Mouse (Mus musculus): ENCODE measurements at regions not wholly inside any gene's neighbourhood (a gene's known extent, or its start where the extent isn't known, plus 50 kb on each side); places are given as distances from the start of the nearest gene placed in this dataset.
"Not testable (repeated sequence)": the region's sequence is repeated elsewhere in the genome, so short reads cannot be mapped to it uniquely, and the experiment has no call there.

DNA sequence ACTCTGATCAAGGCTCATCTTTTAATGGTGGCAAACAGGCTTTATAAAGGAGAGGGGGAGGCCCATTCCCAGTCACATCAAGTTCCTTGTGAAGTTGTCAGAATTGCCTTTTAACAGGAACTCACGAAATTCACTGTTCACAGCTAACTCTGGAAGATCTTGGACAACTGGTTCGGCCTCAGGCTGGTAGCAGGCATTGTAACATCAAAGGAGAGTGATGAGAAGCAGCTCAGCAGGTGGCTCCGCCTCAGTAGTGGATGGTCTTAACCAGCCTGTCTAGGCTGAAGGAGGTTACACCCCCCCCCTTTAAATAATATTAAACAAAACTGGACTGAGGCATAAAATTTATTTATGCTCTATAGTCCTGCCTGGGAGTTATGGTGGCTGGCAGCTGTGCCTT is 113.0 kb upstream of the Tac1 start:
- H3K9me3 ChIP-seq (ENCODE audit: control insufficient read depth, low read length): no peaks in the 10 kb centered on the region
- H3K27me3 ChIP-seq (ENCODE audit: control insufficient read depth, insufficient read depth, low read length): no peaks in the 10 kb centered on the region
- no peak for DNase-seq (ENCODE audit: low spot score)
- H3K4me3 ChIP-seq (ENCODE audit: low read depth, low read length): no peak overlapping the region
- H3K27ac ChIP-seq (ENCODE audit: low read depth, low read length): no peak overlapping the region
- H3K36me3 ChIP-seq (ENCODE audit: control insufficient read depth, insufficient read depth, low read length): no peaks in the 10 kb centered on the region
- no peak overlapping the region for H3K9ac ChIP-seq (ENCODE audit: low read length)
- no peak for ATAC-seq (ENCODE audit: insufficient read depth, low FRiP score, low TSS enrichment)
- H3K4me1 ChIP-seq (ENCODE audit: control insufficient read depth, insufficient read depth, low read length): no peaks in the 10 kb centered on the region
- 37% methylated on average over 3 of the region's 3 CpGs for WGBS
- no peak overlapping the region for H3K4me2 ChIP-seq (ENCODE audit: low read depth)

DNA sequence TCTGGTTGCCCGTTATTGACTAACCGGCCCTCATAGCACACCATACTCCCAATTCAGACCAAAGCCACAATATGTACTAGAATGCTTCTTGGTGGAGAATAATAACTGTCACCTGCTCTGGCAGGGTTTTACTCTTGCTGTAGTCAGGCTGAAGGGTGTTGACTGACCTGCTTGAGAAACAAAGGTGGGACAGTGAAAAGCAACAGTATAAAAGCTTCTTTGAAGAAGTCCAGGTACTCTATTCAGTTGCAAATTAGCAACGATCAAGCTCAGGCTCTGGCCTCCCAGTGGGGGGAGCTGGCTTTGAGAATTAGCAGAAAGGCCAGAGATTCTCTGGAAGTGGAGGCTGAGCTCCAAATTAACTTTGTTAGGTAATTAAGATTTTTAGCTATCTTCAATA is 112.4 kb upstream of the Tac1 start:
- not testable (repeated sequence) for H3K4me1 ChIP-seq (ENCODE audit: control insufficient read depth, insufficient read depth, low read length); H3K4me3 ChIP-seq (ENCODE audit: low read depth, low read length); H3K27ac ChIP-seq (ENCODE audit: low read depth, low read length); H3K4me2 ChIP-seq (ENCODE audit: low read depth); H3K27me3 ChIP-seq (ENCODE audit: control insufficient read depth, insufficient read depth, low read length); H3K9me3 ChIP-seq (ENCODE audit: control insufficient read depth, low read length); ATAC-seq (ENCODE audit: insufficient read depth, low FRiP score, low TSS enrichment); DNase-seq (ENCODE audit: low spot score); H3K9ac ChIP-seq (ENCODE audit: low read length); H3K36me3 ChIP-seq (ENCODE audit: control insufficient read depth, insufficient read depth, low read length)
- WGBS: 61% methylated on average over 3 of the region's 3 CpGs

DNA sequence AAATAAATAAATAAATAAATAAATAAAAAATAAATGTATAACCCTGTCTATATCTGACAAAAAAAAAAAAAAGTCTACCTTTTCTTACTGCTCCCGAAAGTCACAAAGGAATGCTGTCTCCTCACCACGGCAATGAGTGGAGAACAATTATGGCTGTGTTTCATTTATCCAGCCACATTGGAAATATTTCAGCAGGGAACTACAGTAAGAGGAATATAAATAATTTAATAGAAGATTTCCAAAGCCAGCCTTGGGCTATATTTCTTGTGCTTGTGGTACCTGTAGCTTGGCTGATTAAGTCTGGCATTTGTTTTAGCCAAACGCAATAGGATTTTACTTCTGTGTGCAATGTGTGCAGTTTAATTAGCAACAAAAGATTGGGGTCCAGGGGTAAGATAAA is 98.8 kb upstream of the Tac1 start:
- ATAC-seq (ENCODE audit: insufficient read depth, low FRiP score, low TSS enrichment): no peak; the same call in 1 of the 2 replicates
- no peaks in the 10 kb centered on the region for H3K36me3 ChIP-seq (ENCODE audit: control insufficient read depth, insufficient read depth, low read length)
- WGBS: 95% methylated on average over 3 of the region's 3 CpGs
- no peak overlapping the region for H3K9ac ChIP-seq (ENCODE audit: low read length)
- H3K4me3 ChIP-seq (ENCODE audit: low read depth, low read length): no peak overlapping the region
- H3K27ac ChIP-seq (ENCODE audit: low read depth, low read length): no peak overlapping the region
- no peak for DNase-seq (ENCODE audit: low spot score)
- no peaks in the 10 kb centered on the region for H3K27me3 ChIP-seq (ENCODE audit: control insufficient read depth, insufficient read depth, low read length)
- no peaks in the 10 kb centered on the region for H3K4me1 ChIP-seq (ENCODE audit: control insufficient read depth, insufficient read depth, low read length)
- H3K9me3 ChIP-seq (ENCODE audit: control insufficient read depth, low read length): no peaks in the 10 kb centered on the region
- H3K4me2 ChIP-seq (ENCODE audit: low read depth): no peak overlapping the region

DNA sequence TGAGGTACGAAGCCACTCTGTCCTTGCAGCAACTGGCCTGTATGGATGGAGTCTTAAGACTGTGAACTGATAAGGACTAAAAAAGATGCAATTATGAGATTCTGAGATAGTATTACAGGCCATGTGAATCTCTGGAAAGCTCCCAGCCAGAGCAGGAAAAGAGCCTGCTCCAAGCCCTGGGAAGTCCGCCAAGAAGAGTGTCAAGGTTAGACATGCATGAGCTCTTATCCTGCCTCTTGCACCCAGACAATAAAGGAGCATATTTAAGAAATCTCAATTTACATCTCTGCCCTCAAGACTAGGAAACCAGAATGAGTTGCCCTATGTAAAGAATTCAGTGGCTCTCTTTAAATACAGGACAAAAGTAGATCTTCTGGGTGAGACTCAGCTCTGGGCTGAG is 90.8 kb upstream of the Tac1 start:
- no peak overlapping the region for H3K9ac ChIP-seq (ENCODE audit: low read length)
- H3K27me3 ChIP-seq (ENCODE audit: control insufficient read depth, insufficient read depth, low read length): no peaks in the 10 kb centered on the region
- no peak for ATAC-seq (ENCODE audit: insufficient read depth, low FRiP score, low TSS enrichment)
- H3K36me3 ChIP-seq (ENCODE audit: control insufficient read depth, insufficient read depth, low read length): no peaks in the 10 kb centered on the region
- H3K4me3 ChIP-seq (ENCODE audit: low read depth, low read length): no peak overlapping the region
- no peaks in the 10 kb centered on the region for H3K4me1 ChIP-seq (ENCODE audit: control insufficient read depth, insufficient read depth, low read length)
- no peak overlapping the region for H3K4me2 ChIP-seq (ENCODE audit: low read depth)
- no peak overlapping the region for H3K27ac ChIP-seq (ENCODE audit: low read depth, low read length)
- H3K9me3 ChIP-seq (ENCODE audit: control insufficient read depth, low read length): no peaks in the 10 kb centered on the region
- DNase-seq (ENCODE audit: low spot score): no peak
- WGBS: 94% methylated on average over 2 of the region's 2 CpGs

DNA sequence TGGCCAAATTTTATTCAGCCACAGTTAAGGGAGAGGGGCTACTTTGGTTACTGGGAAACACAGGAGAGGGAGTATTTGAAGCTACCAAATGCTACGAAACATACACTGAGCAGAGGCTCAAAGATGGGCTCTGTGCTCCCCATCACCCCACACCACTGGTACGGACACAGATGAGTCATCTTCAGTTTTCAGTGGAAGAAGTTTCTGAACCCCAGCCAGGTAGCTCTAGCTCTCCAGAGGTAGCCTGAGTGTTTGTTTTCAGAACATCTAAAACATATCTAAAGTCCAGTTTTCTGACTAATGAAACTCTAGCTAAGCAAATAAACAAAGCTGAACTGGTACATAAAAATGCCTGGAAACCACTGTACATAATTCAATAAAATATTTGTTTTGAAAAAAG is 90.3 kb upstream of the Tac1 start:
- ATAC-seq (ENCODE audit: insufficient read depth, low FRiP score, low TSS enrichment) (no peak), DNase-seq (ENCODE audit: low spot score) (no peak)
- WGBS: 90% methylated on average over 2 of the region's 2 CpGs

DNA sequence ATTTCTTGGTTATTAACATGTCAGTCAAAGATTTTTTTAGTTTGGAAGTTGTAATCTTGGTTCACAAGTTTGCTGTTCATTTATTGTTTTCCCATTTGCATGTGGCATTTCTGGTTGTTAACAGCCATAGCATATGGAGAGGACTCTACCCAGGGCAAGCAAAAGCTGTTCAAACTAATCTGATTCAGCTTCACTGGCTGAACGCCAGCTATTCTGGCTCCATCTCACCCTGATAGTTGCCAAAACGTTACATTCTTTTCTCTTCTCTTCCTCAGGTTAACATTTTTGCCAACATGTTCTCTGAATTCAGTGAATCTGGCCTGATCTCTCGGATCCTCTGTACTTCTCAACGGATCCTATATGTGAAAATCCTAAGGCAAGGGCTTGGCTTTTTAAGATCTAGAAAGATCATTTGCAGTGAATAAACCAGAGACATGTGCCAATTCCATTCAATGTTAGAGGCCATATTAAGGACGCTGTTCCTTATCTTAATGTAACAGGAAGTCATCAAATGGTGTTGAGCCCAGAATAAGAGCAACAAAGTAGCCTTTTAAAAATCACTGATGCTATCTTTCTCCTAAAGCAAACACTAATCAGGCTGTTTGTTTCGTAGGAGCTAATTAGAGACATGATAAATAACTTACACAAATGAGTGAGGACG is 82.2 kb upstream of the Tac1 start:
- Histone ChIP-seq H3K4me1 (ENCODE audit: control insufficient read depth, insufficient read depth, low read length) (no peaks in the 10 kb centered on the region), H3K36me3 (ENCODE audit: control insufficient read depth, insufficient read depth, low read length) (no peaks in the 10 kb centered on the region), H3K4me3 (ENCODE audit: low read depth, low read length) (no peak overlapping the region), H3K9ac (ENCODE audit: low read length) (no peak overlapping the region), H3K4me2 (ENCODE audit: low read depth) (no peak overlapping the region), H3K9me3 (ENCODE audit: control insufficient read depth, low read length) (no peaks in the 10 kb centered on the region), H3K27me3 (ENCODE audit: control insufficient read depth, insufficient read depth, low read length) (no peaks in the 10 kb centered on the region), H3K27ac (ENCODE audit: low read depth, low read length) (no peak overlapping the region)
- 80% methylated on average over 7 of the region's 7 CpGs for WGBS
- no peak for DNase-seq (ENCODE audit: low spot score)
- ATAC-seq (ENCODE audit: insufficient read depth, low FRiP score, low TSS enrichment): no peak

More for the DNA sequence above, 90.3 kb upstream of the Tac1 start:
- no peak overlapping the region for H3K4me3 ChIP-seq (ENCODE audit: low read depth, low read length)
- H3K27ac ChIP-seq (ENCODE audit: low read depth, low read length): no peak overlapping the region
- H3K9ac ChIP-seq (ENCODE audit: low read length): no peak overlapping the region
- no peaks in the 10 kb centered on the region for H3K36me3 ChIP-seq (ENCODE audit: control insufficient read depth, insufficient read depth, low read length)
- H3K9me3 ChIP-seq (ENCODE audit: control insufficient read depth, low read length): no peaks in the 10 kb centered on the region
- no peaks in the 10 kb centered on the region for H3K27me3 ChIP-seq (ENCODE audit: control insufficient read depth, insufficient read depth, low read length)
- H3K4me2 ChIP-seq (ENCODE audit: low read depth): no peak overlapping the region
- no peaks in the 10 kb centered on the region for H3K4me1 ChIP-seq (ENCODE audit: control insufficient read depth, insufficient read depth, low read length)

DNA sequence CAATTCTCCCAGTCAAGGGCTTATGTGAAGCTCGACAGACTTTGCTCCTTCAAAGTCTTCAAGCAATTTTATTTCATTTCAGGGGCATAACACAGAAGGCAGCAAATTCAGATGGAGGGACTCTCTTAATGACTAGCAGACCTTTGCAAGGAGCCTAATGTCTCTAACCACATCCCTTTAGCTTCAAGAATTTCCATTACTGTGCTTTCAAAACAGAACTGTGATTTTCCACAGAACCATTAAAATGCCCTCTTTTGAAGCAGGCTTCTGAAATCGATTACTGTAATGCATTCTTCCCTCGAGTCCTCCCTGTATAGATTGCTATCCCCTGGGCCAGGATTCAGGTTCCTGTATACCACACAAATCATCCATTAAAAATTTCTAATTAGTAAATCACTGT is 80.9 kb upstream of the Tac1 start:
- DNase-seq (ENCODE audit: low spot score) (no peak), ATAC-seq (ENCODE audit: insufficient read depth, low FRiP score, low TSS enrichment) (no peak)
- H3K27me3 ChIP-seq (ENCODE audit: control insufficient read depth, insufficient read depth, low read length): no peaks in the 10 kb centered on the region
- no peak overlapping the region for H3K9ac ChIP-seq (ENCODE audit: low read length)
- no peaks in the 10 kb centered on the region for H3K9me3 ChIP-seq (ENCODE audit: control insufficient read depth, low read length)
- WGBS: 69% methylated on average over 3 of the region's 3 CpGs
- no peak overlapping the region for H3K4me3 ChIP-seq (ENCODE audit: low read depth, low read length)
- H3K36me3 ChIP-seq (ENCODE audit: control insufficient read depth, insufficient read depth, low read length): no peaks in the 10 kb centered on the region
- no peak overlapping the region for H3K4me2 ChIP-seq (ENCODE audit: low read depth)
- no peaks in the 10 kb centered on the region for H3K4me1 ChIP-seq (ENCODE audit: control insufficient read depth, insufficient read depth, low read length)
- H3K27ac ChIP-seq (ENCODE audit: low read depth, low read length): no peak overlapping the region

DNA sequence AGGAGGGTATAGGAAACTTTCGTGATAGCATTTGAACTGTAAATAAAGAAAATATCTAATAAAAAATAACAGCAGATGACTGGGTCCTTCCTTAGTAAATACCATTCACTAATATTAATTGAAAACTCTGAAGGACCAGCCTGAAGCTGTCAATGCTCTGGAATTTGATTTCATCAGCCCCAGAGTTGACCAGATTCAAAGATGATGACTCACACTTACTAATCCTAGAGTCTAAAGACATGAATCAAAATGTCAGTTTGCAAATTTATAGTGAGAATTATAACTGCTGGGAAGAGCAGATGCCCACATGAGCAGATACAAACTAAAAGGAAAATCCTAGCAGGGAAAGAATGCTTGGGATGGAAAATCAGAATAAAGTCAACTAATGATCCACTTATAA is 77.8 kb upstream of the Tac1 start:
- Histone ChIP-seq H3K9me3 (ENCODE audit: control insufficient read depth, low read length) (no peaks in the 10 kb centered on the region), H3K27me3 (ENCODE audit: control insufficient read depth, insufficient read depth, low read length) (no peaks in the 10 kb centered on the region), H3K9ac (ENCODE audit: low read length) (no peak overlapping the region), H3K27ac (ENCODE audit: low read depth, low read length) (no peak overlapping the region), H3K4me1 (ENCODE audit: control insufficient read depth, insufficient read depth, low read length) (no peaks in the 10 kb centered on the region), H3K4me2 (ENCODE audit: low read depth) (no peak overlapping the region), H3K4me3 (ENCODE audit: low read depth, low read length) (no peak overlapping the region), H3K36me3 (ENCODE audit: control insufficient read depth, insufficient read depth, low read length) (no peaks in the 10 kb centered on the region)
- WGBS: 96% methylated on average over 1 of the region's 1 CpGs
- no peak for ATAC-seq (ENCODE audit: insufficient read depth, low FRiP score, low TSS enrichment)
- no peak for DNase-seq (ENCODE audit: low spot score)

DNA sequence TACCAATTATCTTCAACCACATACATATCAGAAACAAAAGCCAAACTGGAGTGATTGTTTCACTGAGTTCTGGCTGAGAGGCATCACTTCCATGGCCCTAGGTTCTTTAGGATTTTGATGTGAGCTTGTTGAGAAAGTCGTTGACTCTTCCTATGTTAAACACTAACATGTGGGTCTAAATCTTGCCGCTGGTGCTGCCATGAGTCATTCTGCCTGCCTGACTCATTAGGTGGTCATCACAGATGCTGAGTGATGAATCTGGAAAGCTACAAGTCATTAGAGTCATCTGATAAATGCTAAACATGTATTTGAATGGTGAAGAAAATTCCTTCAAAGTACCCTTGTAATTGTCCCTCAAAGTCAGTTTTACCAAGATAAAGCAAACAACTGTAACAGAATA is 60.4 kb upstream of the Tac1 start:
- Histone ChIP-seq H3K4me1 (ENCODE audit: control insufficient read depth, insufficient read depth, low read length) (no peaks in the 10 kb centered on the region), H3K27me3 (ENCODE audit: control insufficient read depth, insufficient read depth, low read length) (no peaks in the 10 kb centered on the region), H3K9ac (ENCODE audit: low read length) (no peak overlapping the region), H3K27ac (ENCODE audit: low read depth, low read length) (no peak overlapping the region), H3K36me3 (ENCODE audit: control insufficient read depth, insufficient read depth, low read length) (no peaks in the 10 kb centered on the region), H3K4me2 (ENCODE audit: low read depth) (no peak overlapping the region), H3K9me3 (ENCODE audit: control insufficient read depth, low read length) (no peaks in the 10 kb centered on the region), H3K4me3 (ENCODE audit: low read depth, low read length) (no peak overlapping the region)
- 78% methylated on average over 2 of the region's 2 CpGs for WGBS
- ATAC-seq (ENCODE audit: insufficient read depth, low FRiP score, low TSS enrichment): no peak
- no peak for DNase-seq (ENCODE audit: low spot score)
